Mouse (Mus musculus): Measurements from ENCODE around the gene Gng12. TPM values are rescaled to one million over a fixed set of nuclear protein-coding genes. Genes with fewer than 3 reads are reported as not detected.

Gene Gng12
- polyA plus RNA-seq, 1 experiment from 2014 or later: 36.9 TPM

GRCm38 (mm10) chr6:67035388-67036299 is 139.4 kb downstream of the Gng12 start:
- H3K36me3 ChIP-seq (ENCODE audit: control insufficient read depth, insufficient read depth): no peaks in the 10 kb centered on the region
- H3K4me3 ChIP-seq (ENCODE audit: low read depth, low read length): peak overlapping the region; percentile 100
- H3K4me1 ChIP-seq (ENCODE audit: control insufficient read depth, low read depth, low read length): peaks cover 16% of the 10 kb centered on the region
- 19% methylated on average over 19 of the region's 19 CpGs for WGBS (ENCODE audit: insufficient replicate concordance)
- peak; percentile 44 for ATAC-seq (ENCODE audit: low read depth)
- peak overlapping the region; percentile 99 for H3K27ac ChIP-seq (ENCODE audit: low read length)
- no peaks in the 10 kb centered on the region for H3K9me3 ChIP-seq (replicated peaks; ENCODE audit: control insufficient read depth, low read length)
- no peaks in the 10 kb centered on the region for H3K27me3 ChIP-seq (ENCODE audit: control insufficient read depth, insufficient read depth, low read depth, low read length)
- H3K9ac ChIP-seq (ENCODE audit: low read depth, low read length): peak overlapping the region; percentile 99
- H3K4me2 ChIP-seq (ENCODE audit: low read depth, low read length): peak overlapping the region; percentile 58

GRCm38 (mm10) chr6:67036356-67036811 is 140.2 kb downstream of the Gng12 start:
- Histone ChIP-seq H3K9ac (ENCODE audit: low read depth, low read length) (peak overlapping the region; percentile 99), H3K27me3 (ENCODE audit: control insufficient read depth, insufficient read depth, low read depth, low read length) (no peaks in the 10 kb centered on the region), H3K9me3 (replicated peaks; ENCODE audit: control insufficient read depth, low read length) (no peaks in the 10 kb centered on the region), H3K4me2 (ENCODE audit: low read depth, low read length) (peak overlapping the region; percentile 58), H3K27ac (ENCODE audit: low read length) (peak overlapping the region; percentile 99), H3K36me3 (ENCODE audit: control insufficient read depth, insufficient read depth) (no peaks in the 10 kb centered on the region), H3K4me3 (ENCODE audit: low read depth, low read length) (peak overlapping the region; percentile 100), H3K4me1 (ENCODE audit: control insufficient read depth, low read depth, low read length) (peaks cover 16% of the 10 kb centered on the region)
- ATAC-seq (ENCODE audit: low read depth): peak; percentile 69
- under 1% methylated on average over 29 of the region's 29 CpGs for WGBS (ENCODE audit: insufficient replicate concordance)

- peak; percentile 91 for ATAC-seq (ENCODE audit: low read depth)
- WGBS (ENCODE audit: insufficient replicate concordance): under 1% methylated on average over 69 of the region's 69 CpGs
- H3K4me3 ChIP-seq (ENCODE audit: low read depth, low read length): peak within 1 kb of the TSS; percentile 100
- H3K9me3 ChIP-seq (replicated peaks; ENCODE audit: control insufficient read depth, low read length): no peaks in the 10 kb centered on the region
- peak within 1 kb of the TSS; percentile 99 for H3K27ac ChIP-seq (ENCODE audit: low read length)
- H3K4me2 ChIP-seq (ENCODE audit: low read depth, low read length): peak within 1 kb of the TSS; percentile 58
- peaks cover 16% of the 10 kb centered on the region for H3K4me1 ChIP-seq (ENCODE audit: control insufficient read depth, low read depth, low read length)
- no peaks in the 10 kb centered on the region for H3K36me3 ChIP-seq (ENCODE audit: control insufficient read depth, insufficient read depth)
- H3K9ac ChIP-seq (ENCODE audit: low read depth, low read length): peak within 1 kb of the TSS; percentile 99
- no peaks in the 10 kb centered on the region for H3K27me3 ChIP-seq (ENCODE audit: control insufficient read depth, insufficient read depth, low read depth, low read length)
Measured at GRCm38 (mm10) chr6:67036837-67037628, 140.8 kb downstream of the Gng12 start, which contains the start of gene Gadd45a. Gene Gadd45a (minus strand): TSS chr6:67037457.

- H3K4me1 ChIP-seq (ENCODE audit: control insufficient read depth, low read depth, low read length): peaks cover 11% of the 10 kb centered on the region
- no peak for ATAC-seq (ENCODE audit: low read depth)
- WGBS (ENCODE audit: insufficient replicate concordance): 93% methylated on average over 3 of the region's 3 CpGs
Measured at GRCm38 (mm10) chr6:67038964-67039363, 142.8 kb downstream of the Gng12 start.

GRCm38 (mm10) chr6:67040904-67041410 is 144.8 kb downstream of the Gng12 start:
- Histone ChIP-seq H3K4me2 (ENCODE audit: low read depth, low read length) (no peak overlapping the region), H3K9ac (ENCODE audit: low read depth, low read length) (no peak overlapping the region), H3K36me3 (ENCODE audit: control insufficient read depth, insufficient read depth) (no peaks in the 10 kb centered on the region), H3K9me3 (replicated peaks; ENCODE audit: control insufficient read depth, low read length) (no peaks in the 10 kb centered on the region), H3K4me1 (ENCODE audit: control insufficient read depth, low read depth, low read length) (peaks cover 5% of the 10 kb centered on the region), H3K27me3 (ENCODE audit: control insufficient read depth, insufficient read depth, low read depth, low read length) (no peaks in the 10 kb centered on the region), H3K27ac (ENCODE audit: low read length) (no peak overlapping the region), H3K4me3 (ENCODE audit: low read depth, low read length) (no peak overlapping the region)
- no peak for ATAC-seq (ENCODE audit: low read depth)
- WGBS (ENCODE audit: insufficient replicate concordance): 55% methylated on average over 4 of the region's 4 CpGs

More at GRCm38 (mm10) chr6:67038964-67039363, 142.8 kb downstream of the Gng12 start:
- no peak overlapping the region for H3K4me3 ChIP-seq (ENCODE audit: low read depth, low read length)
- no peaks in the 10 kb centered on the region for H3K9me3 ChIP-seq (replicated peaks; ENCODE audit: control insufficient read depth, low read length)
- H3K27ac ChIP-seq (ENCODE audit: low read length): no peak overlapping the region
- no peaks in the 10 kb centered on the region for H3K27me3 ChIP-seq (ENCODE audit: control insufficient read depth, insufficient read depth, low read depth, low read length)
- H3K9ac ChIP-seq (ENCODE audit: low read depth, low read length): no peak overlapping the region
- no peak overlapping the region for H3K4me2 ChIP-seq (ENCODE audit: low read depth, low read length)
- H3K36me3 ChIP-seq (ENCODE audit: control insufficient read depth, insufficient read depth): no peaks in the 10 kb centered on the region

GRCm38 (mm10) chr6:67045424-67045823 is 149.2 kb downstream of the Gng12 start:
- Histone ChIP-seq H3K27ac (ENCODE audit: low read length) (no peak overlapping the region), H3K9me3 (replicated peaks; ENCODE audit: control insufficient read depth, low read length) (no peaks in the 10 kb centered on the region), H3K36me3 (ENCODE audit: control insufficient read depth, insufficient read depth) (no peaks in the 10 kb centered on the region), H3K4me3 (ENCODE audit: low read depth, low read length) (no peak overlapping the region), H3K9ac (ENCODE audit: low read depth, low read length) (no peak overlapping the region), H3K4me2 (ENCODE audit: low read depth, low read length) (no peak overlapping the region), H3K27me3 (ENCODE audit: control insufficient read depth, insufficient read depth, low read depth, low read length) (no peaks in the 10 kb centered on the region), H3K4me1 (ENCODE audit: control insufficient read depth, low read depth, low read length) (peaks cover 14% of the 10 kb centered on the region)
- no peak for ATAC-seq (ENCODE audit: low read depth)
- 41% methylated on average over 3 of the region's 3 CpGs for WGBS (ENCODE audit: insufficient replicate concordance)

- 24% methylated on average over 3 of the region's 3 CpGs for WGBS (ENCODE audit: insufficient replicate concordance)
- H3K4me3 ChIP-seq (ENCODE audit: low read depth, low read length): no peak overlapping the region
- H3K9me3 ChIP-seq (replicated peaks; ENCODE audit: control insufficient read depth, low read length): no peaks in the 10 kb centered on the region
- 0 out of 2 replicates have a peak overlapping the region, but pooled peaks have one; percentile 15 for H3K9ac ChIP-seq (ENCODE audit: low read depth, low read length)
- peak; percentile 83 for ATAC-seq (ENCODE audit: low read depth)
- no peaks in the 10 kb centered on the region for H3K36me3 ChIP-seq (ENCODE audit: control insufficient read depth, insufficient read depth)
- peak overlapping the region; percentile 50; the same call in 1 of the 2 replicates for H3K27ac ChIP-seq (ENCODE audit: low read length)
- no peaks in the 10 kb centered on the region for H3K27me3 ChIP-seq (ENCODE audit: control insufficient read depth, insufficient read depth, low read depth, low read length)
- H3K4me2 ChIP-seq (ENCODE audit: low read depth, low read length): no peak overlapping the region
- peaks cover 14% of the 10 kb centered on the region for H3K4me1 ChIP-seq (ENCODE audit: control insufficient read depth, low read depth, low read length)
Measured at GRCm38 (mm10) chr6:67046937-67047336, 150.7 kb downstream of the Gng12 start.

- Histone ChIP-seq H3K4me2 (ENCODE audit: low read depth, low read length) (no peak overlapping the region), H3K27me3 (ENCODE audit: control insufficient read depth, insufficient read depth, low read depth, low read length) (no peaks in the 10 kb centered on the region), H3K27ac (ENCODE audit: low read length) (no peak overlapping the region), H3K4me3 (ENCODE audit: low read depth, low read length) (no peak overlapping the region), H3K9me3 (replicated peaks; ENCODE audit: control insufficient read depth, low read length) (no peaks in the 10 kb centered on the region), H3K9ac (ENCODE audit: low read depth, low read length) (no peak overlapping the region), H3K36me3 (ENCODE audit: control insufficient read depth, insufficient read depth) (no peaks in the 10 kb centered on the region), H3K4me1 (ENCODE audit: control insufficient read depth, low read depth, low read length) (peaks cover 14% of the 10 kb centered on the region)
- WGBS (ENCODE audit: insufficient replicate concordance): 77% methylated on average over 3 of the region's 3 CpGs
- no peak for ATAC-seq (ENCODE audit: low read depth)
Measured at GRCm38 (mm10) chr6:67048052-67048691, 152.0 kb downstream of the Gng12 start.

Measured in liver, embryonic 16.5 days (tissue).